Mouse (Mus musculus): ENCODE data around the gene Cpsf4l.

The Cpsf4l gene

DNA sequence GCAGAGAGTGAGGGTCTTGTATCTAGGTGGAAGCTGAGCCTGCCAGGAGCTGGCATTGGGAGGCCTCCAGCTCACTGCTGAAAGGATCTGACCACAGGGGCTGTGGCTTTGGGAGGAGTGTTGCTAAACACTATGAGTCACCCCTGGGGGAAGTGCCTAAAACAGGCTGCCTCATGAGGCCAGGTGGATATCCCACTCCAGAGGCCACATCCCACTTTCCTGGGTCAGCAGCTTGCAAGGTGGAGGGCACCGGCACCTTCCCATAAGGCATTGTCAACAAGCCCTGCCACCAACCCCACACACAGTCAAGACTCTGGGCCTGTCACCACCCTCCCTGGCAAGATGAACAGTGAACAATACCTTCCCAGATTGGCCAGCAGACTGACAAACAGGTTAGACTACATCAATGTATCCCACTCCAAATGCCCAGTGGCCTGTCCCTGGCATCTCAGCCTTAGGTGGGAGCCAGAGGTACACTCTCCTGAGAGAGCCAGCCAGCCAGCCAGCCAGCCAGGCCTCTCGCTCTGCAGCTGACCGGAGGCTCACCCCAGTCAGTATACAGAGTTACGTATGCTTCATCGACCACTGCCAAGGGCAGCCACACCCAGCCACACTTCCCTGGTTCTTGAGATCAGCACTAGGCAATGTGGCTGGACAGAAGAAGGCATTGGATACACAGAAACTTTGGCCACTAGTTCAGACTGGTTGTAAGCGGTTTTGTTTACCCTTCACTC is 24.0 kb upstream of the Cpsf4l start:
- no peak for DNase-seq

GRCm38 (mm10) chr11:113731945-113732612 is 22.3 kb upstream of the Cpsf4l start:
- DNase-seq, result no peak

DNA sequence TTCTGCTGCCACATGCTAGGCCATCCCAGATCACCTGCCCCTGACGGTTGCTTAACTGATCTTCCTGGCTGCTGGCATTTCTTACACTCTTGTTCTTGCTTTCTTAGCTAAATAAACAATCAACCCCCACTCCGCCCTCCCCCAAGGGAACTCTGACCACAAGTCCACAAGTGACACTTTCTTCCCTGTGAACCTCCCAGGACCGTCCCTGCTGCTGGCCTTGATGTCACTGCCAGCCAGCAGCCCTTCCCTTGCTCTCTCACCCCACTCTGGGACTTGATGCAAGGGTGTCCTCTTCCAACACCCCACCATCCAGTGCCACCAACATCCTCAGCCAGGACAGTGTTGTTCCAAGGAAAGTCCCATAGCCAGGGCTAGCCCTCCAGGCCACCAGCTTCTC is 21.1 kb upstream of the Cpsf4l start:
- DNase-seq, result no peak

DNA sequence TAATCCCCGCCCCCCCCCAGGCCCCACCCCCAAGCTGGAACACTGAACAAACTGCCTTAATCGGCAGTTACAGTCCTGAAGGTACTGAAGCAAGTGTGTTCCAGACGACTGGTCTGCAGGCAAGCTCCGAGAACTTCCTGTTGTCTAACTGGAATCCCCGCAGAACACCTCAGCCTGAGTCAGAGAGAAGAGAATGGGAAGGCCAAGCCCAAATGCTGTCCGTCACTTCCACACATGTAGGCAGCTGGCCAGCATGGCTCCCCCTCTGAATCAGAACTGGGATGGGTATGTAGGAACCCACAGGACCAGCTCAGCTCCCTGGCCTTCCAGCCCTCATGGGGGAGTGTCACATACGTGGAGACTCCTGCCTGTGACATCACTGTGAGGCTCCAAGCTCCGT is 20.1 kb upstream of the Cpsf4l start:
- no peak for DNase-seq

DNA sequence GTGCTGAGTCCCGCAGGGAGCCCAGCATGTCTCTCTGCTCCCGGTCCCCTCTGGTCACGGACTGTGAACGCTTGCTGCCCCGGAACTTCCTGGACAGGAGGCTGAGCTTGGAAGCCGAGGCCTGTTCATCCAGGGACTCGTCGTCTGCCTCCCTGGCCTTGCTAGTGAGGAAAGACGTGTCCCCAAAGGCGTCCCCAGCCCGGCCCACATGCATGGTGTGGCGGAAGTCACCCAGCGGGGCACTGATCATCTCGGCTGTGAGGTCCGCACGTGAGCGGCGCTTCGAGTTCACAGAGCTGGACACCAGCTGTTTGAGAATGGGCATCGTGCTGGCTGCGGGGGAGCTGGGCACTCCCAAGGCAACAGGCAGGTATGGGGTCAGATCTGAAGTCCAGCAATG is 19.4 kb upstream of the Cpsf4l start:
- no peak for DNase-seq

DNA sequence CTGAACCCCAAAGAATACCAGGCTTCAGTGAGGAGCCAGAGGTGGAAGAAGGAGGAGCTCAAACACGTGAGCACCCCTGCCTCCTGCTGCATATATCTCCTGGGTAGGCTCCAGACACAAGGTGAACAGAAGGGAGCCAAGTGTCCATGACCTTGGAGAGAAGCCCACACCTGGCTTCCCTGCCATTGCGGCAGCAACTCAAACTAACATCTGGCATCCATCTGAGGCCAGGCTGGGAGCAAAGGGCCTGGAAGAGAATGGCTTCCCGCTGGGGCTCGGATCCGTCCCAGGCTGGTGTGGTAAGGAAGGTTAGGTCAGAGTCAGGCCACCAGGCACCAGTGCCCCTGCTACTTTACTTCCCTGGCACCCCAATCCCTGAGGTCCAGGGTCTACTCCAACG is 18.2 kb upstream of the Cpsf4l start:
- DNase-seq, result no peak

GRCm38 (mm10) chr11:113726994-113727888 is 17.4 kb upstream of the Cpsf4l start:
- no peak for DNase-seq

DNA sequence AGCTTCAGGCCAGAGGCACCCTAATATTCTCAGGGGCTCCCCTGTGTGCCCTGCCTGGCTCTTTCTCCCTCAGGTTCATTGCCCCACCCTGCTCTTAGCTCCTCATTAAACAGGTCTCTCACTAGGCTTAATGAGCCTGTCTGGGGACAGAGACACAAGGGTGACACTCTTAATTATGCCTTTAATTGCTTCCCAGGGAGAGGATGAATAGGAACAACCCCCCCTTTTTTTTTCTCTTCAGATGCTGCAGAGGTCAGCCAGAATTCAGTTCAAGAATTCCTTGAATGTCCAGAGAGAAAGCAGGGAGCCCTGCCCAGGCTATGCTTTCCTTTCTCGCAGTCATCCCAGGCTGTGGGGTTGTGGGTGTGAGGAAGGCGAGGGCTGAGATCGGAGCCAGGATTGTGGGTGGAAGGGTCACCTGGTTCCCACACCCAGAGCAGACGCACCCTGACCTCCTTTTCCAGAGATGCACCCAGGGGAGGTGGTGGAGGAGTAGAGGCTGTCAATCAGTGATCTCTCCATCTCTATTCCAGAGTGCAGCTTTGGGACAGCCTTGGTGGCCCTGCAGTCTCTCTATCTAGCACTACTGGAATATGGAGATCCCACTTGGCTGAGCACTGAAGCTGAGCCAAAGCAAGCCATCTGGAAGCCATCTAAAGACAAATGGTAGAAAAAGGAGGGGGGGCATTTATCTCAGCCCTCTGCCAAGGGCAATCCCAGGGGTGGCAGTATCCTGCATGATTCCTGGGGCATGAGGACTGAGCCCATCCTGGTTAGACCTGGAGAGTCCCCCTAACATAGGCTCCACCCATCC is 15.6 kb upstream of the Cpsf4l start:
- no peak for DNase-seq

GRCm38 (mm10) chr11:113722405-113723090 is 12.7 kb upstream of the Cpsf4l start:
- no peak for DNase-seq

GRCm38 (mm10) chr11:113717767-113718424 is 8.1 kb upstream of the Cpsf4l start:
- no peak for DNase-seq

- DNase-seq, result no peak
Measured at GRCm38 (mm10) chr11:113716132-113716531, 6.3 kb upstream of the Cpsf4l start.

DNA sequence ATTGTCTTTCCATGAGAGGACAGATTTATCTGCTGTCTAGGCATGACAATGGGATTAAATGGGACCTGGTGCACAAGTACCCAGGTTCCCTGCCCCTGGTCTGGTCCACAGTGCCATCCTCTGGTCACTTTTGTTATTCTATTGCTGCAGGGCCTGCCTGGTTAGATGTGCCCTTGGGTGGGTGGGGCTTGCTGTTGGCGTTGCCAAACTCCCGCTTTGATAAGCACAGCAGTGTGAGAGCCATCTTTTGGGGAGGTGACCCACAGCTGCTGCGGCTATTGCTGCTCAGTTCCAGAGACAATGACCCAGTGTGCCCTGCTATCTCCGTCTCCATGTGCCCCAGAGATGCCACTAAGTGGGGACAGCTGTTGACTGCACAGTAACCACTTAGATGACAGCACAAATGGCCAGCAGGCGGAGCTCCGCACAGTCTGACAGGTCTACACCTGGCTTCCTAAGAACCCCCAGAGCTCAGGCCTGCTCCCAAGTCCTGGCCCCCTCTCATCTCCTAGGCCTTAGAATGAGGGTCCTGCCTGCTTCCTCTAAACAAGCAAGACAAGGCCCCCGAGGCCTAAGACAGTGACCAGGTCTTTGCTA is 5.4 kb upstream of the Cpsf4l start:
- DNase-seq, result no peak

DNA sequence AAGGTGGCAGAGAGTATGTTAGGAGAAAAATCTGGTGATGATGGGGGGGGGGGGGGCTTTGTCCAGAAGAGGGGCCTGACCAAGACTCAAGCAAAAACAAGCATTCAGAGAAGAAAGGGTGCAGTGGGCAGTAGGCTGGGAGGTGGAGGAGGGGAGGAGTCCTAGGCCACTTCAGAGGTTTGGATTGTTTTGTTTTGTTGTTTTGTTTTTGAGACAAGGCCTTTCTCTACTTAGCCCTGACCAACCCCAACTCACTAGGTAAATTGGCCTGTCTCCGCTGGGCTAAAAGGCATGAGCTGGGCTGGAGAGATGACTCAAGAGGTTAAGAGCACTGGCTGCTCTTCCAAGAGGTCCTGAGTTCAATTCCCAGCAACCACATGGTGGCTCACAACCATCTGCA is 1.2 kb upstream of the Cpsf4l start:
- DNase-seq, result no peak

- no peak for DNase-seq
Measured at GRCm38 (mm10) chr11:113710257-113710777, 500 bp upstream of the Cpsf4l start.

GRCm38 (mm10) chr11:113709272-113709671 is 545 bp downstream of the Cpsf4l start:
- DNase-seq, result no peak

DNA sequence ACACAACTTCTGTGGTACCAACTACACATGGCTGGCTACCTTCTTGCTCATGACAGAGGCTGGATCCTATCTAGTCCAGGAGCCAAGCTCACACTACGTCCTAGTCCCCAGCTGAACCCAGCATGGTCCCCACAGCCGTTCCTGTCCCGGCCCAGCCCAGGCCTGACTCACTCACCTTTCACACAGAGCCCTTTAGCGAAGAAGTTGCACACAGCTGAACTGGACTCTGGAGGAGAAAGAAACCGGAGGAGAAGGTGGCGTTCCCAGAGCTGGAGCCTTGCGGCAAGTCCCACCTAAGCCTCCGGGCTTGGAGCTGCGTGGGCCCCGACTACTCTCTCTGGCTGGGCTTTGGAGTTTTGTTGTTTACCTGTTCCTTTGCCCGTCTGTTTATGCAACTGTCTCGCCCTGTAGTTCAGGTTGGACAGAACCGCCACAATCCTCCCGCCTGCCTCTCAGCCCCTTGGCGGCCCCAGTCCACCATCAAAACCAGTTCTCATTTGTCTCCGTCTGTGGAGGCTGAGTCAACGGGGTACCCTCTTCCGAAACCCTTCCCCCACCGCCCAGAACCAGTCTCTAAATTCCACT is 1.1 kb downstream of the Cpsf4l start:
- no peak for DNase-seq

DNA sequence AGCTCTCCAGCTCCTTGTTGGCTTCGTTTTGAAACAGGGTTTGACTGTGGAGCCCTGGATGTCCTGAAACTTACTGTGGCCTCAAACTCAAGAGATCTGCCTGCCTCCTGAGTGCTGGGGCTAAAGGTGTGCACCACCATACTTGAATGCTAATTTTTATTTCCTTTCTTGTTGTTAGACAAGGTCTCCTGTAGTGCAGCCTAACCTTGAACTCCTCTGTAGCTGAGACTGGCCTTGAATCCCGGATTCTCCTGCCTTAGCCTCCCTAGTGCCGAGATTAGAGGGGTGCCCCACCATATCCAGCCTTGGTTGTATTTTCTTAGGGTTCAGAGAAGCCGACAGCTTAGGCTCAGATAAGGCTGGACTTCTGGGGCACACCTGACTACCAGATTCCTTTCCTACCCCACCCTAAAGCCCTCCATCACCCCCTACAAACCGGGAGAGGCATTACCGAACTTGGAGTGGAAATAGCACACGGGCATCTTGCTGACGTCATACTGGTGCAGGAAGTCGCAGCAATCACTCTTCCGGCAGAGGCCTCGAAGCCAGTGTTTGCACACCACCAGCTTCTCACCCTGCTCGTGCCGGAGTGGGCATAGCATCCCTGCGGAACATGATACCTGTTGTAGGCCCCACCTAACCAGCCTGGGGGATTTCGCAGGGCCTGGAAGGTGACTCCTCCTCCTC is 3.7 kb downstream of the Cpsf4l start:
- DNase-seq, result no peak

DNA sequence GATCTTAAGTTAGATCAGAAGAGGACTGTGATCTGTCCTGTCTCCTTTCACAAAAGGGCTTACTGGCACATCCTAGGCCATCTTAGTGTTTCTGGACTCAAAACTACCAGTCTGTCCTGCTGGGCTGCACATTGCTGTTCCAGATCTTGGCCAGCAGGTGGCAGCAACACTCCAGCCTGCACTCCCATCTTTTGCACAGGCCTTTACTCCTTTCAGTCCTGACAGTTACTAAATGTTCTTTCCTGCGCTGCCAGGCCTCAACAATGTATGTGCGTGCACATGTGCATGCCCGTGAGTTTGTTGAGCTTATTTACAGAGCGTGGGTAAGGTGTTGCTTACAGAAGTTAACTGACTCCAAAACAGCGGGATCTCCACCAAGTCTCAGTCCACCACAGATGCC is 6.1 kb downstream of the Cpsf4l start:
- DNase-seq, result peak; percentile 81

- no peak for DNase-seq
Measured at GRCm38 (mm10) chr11:113699643-113700042, 10.2 kb downstream of the Cpsf4l start.

DNA sequence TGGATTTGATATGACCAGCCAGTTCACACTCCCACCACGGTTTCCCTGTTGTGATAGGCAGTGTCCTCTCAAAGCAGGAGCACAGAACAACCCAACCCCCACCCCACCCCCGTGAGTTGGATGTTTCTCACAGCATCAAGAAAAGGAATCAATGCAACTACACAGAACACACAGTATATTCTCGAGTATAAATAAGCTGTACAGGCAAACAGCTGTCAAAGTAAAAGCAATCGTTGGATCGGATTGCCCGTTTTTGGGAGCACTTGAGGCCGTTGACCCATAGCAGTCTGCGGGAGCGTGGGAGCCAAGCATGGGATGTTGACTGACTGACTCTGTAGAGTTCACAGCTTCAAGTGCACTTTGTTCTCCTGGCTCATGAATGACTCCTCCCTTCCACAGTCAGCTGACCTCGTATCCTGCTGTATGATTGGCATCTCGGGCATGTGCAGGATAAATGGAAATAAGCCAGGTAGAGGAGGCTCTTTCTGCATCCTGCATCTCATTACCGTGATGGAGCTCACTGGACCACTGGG is 11.7 kb downstream of the Cpsf4l start:
- no peak for DNase-seq

Measured in cerebellum, adult 9-10 months (tissue).